Mouse (Mus musculus) cerebellum, postnatal 14 days (tissue): ENCODE results near the gene Styx.
A peak's percentile ranks its signal among the peaks of the same experiment; 100 is the strongest.

Source experiments
- DNase-seq, 2 experiments: peaks; one replicate each; pipeline ENCODE4 v3.0.0; 2021; ENCODE audit warnings: mixed read lengths in 2 of 2

Gene Styx

DNA sequence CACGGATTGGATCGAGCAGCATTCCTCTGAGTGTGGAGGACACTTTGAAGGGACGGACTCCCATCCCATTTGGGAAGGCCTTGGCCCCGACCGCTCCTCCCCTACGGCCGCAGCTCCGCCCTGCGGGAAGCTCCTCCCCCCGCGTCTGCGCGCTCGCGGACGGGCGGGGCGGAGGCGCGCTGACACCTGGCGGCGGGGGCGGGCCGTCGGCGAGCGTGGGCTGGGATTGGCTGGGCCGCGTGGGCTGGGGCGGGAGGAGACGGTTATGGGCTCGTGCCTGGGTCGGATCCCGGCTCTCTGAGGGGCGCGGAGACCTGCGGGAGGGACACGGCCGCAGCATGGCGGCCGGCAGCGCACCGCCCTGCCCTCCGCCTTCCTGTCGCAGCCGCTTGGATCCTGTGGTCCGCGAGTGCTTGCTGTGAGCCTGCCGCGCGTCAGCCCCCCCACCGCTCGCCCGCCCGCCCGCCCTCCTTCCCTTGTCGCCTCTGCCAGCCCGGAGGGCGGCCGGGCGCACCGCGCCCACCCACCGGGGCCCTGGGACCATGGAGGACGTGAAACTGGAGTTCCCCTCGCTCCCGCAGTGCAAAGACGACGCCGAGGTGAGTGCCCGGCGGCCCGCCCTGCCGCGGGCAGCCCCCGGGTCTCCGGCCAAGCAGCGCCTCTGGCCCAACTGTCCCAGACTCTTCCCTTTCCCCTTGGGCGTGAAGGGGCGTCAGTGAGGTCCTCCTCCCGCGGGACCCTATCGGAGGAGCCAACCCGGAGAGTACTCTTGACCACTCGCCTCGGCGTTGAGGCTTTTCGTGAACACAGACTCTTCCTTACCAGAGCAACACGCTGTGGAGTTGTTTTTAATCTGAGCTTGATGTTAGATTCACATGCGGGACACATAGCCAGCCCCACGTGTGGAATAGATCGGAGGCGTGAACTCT lies at the start of gene Styx:
TSS of gene Styx (plus strand) at position 163 of the 929 bp plus-strand sequence.
- peak; percentile 97 for DNase-seq

DNA sequence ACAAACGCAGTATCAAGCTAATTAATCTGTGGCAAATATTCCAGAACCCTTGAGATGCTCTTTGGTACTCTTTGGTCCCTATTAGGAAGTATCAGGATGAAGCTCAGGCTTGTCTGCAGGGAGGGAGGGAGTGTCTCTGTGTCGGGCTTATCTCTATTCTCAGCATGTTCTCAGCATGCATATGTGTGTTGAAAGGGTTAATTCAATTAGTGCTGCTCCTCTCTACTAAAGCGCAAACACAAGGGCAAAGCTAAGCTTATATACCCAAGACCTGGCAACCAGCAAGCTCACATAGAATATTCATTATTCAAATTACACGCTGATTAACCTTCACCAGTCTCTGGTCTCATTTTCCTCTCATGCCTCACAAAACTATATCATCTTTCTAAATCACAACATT lies 47.0 kb upstream of the Styx start:
- DNase-seq: no peak

DNA sequence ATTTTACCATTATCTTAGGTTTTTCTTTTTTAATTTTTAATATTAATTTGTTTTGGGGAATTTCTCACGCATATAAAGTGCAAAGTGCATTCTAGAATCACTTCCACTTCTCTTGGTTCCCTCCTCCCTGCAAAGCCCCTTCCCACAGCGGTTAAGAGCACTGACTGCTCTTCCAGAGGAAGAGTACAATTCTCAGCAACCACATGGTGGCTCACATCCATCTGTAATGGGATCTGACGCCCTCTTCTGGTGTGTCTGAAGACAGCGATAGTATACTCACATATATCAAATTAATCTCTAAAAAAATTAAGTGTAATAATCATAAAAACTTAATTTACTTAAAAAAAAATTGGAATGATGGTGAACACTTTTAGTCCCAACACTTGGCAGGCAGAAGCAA lies 46.5 kb upstream of the Styx start:
- DNase-seq: no peak

DNA sequence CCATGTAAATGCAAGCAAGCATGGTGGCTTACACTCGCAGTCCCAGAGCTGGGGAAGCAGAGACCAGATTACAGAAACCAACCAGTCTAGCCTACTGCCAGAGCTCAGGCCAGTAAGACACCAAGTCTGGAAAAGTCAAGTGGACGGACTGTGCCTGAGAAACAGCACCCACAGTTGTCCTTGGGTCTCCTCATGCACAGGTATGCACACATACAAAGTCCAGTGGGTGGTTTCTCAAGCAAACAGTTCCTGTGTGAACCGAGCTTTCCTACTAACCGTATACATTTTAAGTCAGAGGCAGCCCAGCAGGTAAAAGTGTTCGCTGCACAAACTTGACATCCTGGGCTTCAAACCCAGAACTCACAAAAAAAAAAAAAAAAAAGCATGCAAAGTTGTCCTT lies 45.0 kb upstream of the Styx start:
- no peak for DNase-seq

DNA sequence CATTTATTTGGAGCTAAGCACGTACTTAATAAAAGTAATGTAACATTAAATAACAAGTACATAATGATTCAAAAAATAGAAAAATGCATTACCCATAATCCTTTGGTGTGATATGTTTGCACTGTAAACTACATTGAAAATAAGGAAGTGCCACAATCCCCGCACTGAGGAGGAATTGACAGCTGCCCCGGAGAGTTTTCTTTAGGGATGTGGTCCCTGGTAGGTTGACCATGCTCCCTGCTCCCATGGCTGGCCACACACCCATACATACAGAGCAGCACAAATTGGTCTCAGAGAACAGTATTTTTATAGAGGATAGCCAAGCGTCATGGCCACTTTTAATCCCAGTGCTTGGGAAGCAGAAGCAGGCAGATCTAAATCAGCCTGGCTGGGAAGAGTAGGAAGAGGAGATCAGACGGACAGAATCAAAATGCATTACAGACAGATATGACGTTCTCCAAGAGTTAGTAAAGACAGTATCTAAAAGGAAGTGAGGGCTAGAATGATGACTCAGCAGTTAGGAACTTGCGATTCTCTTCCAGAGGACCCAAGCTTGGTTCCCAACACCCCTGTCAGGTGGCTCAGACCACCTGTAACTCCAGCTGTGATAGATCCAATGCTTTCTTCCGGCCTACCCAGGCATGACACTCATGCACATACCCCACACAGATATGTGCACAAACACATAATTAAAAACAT lies 43.1 kb upstream of the Styx start:
- no peak for DNase-seq

DNA sequence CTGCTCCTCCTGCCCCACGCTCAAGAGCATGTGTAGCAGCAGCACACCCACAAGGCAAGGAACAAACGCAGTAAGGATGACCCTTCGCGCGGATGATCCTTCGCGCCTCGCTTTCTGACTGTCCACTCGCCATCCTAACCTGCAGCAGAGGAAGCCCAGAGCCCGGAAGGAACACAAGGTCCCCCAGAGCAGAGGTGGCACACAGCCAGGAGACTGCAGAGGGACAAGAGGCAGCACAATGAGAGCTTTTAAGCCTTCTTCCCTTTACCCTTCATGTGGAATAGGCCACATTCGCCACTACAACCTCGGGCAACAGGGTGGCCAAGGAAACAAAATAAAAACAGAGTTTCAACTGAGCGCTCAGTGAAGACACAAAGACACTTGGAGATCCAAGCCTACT lies 41.2 kb upstream of the Styx start:
- peak; percentile 45 to 60 for DNase-seq

DNA sequence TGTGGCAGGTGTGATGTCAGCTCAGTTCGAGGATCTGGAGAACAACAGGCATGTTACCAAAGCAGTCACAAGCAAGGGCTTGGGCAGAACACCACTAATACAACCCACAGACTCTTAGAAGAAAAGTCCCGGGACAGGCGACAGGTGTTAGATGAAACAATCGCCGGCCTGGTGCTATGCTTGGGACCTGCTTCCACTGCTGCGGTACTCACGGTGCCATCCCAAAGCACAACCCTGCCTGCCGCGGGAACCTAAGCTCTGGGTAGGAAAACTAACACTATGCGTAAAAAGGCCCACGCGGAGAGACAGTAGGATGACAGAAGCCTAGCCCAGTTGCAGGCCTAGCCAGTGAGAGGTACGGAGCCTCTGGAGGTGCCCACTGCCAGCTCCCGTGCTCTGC lies 40.8 kb upstream of the Styx start:
- no peak for DNase-seq

DNA sequence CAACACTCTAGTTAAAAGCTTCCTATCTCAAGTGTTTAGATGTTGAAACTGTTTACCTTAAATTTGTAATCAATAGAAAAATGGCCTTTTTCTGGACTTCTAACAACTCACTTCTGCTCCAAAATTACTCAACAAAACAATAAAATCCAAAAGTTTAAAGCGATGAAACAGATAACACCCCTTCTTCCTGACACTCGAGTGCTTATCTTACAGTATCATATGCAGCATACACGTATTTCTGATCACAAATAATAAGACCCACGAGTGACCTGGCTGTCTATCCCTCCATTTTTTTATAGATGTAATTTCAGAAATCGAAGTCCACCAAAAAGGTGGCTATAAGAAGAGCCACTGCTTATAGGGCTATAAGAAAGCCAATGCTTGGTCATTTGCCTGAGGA lies 34.0 kb upstream of the Styx start:
- DNase-seq: no peak

DNA sequence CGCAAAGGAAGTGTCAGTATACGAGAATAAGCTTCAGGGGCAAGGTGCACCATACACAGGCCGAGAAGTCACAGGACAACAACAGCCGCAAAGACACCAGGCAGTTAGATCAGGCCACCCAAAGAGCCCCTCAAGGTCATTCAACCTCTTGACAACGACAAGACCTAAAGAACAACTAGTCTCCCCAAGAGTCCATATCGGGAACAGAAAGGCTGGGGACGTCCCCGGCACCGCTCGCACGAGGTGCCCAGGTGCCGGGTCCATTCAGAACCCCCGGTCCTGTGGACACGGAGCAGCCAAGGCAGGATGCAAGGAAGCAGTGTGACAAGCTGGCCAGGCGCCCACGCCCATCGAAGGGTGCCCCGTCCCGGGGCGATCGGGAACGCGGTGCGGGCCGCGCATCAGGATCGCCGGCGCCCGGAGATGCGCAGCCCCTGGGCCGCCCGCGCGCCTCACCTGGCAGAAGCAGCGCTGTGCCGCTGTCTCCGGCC lies 32.9 kb upstream of the Styx start:
- DNase-seq: peak in 1 of 2 experiments; percentile 72

DNA sequence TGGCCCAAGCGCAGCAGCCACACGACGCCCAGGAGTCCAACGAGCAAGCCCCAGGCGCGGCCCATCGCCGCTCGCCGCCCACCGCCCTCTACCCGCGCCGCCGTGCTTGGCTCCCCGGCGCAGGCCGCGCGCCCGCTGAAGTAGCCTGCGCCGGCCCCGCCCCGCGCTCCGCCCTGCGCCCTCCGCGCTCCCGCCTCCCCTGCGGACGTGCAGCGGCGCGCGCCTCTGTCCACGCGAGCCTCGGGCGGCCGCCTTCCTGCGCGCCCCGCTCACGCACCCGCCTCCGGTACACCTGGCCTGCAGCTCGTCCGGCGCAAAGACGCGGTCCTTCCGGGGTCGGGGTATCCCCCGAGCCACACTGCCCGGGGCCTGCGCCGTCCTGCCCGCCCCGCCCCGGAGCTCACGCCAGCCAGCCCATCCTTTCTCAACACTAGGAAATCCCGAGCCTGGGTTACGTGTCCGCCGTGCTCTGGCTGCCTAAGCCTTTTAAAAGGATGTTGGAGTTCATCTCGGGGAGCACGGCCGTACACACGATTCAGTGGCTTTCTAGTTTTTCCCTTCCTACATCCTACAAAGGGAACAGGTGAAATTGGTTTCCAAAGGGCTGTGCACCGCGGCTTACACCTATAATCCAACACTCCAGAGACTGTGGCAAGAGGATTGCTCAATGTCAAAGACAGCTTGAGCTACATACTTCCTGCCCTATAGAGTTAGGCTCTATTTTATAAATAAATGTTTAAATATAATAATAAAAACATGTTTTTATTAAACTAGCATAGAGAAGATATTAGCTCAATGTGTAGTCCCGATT lies 32.3 kb upstream of the Styx start, which contains the start of gene Ero1l:
TSS of gene Ero1l (minus strand) at position 346 of the 811 bp plus-strand sequence.
- peak; percentile 85 to 92 for DNase-seq

DNA sequence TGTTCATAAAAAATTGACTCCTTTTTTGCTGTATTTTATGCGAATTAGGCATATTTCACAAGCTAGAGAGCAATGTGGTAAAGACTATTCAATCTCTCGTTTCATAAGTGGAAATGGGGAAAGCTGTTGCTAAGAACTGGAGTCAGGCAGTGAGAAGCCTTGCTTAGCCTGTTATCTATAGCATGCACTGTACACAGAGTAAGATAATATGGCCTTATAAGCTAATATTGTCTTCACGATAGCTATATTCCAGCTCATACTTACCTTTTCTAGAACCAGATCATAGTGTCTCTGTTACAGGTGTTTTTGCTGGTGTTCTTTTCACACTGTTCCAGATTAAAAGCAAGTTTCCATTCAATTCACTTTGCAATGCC lies 31.7 kb upstream of the Styx start:
- DNase-seq: no peak

DNA sequence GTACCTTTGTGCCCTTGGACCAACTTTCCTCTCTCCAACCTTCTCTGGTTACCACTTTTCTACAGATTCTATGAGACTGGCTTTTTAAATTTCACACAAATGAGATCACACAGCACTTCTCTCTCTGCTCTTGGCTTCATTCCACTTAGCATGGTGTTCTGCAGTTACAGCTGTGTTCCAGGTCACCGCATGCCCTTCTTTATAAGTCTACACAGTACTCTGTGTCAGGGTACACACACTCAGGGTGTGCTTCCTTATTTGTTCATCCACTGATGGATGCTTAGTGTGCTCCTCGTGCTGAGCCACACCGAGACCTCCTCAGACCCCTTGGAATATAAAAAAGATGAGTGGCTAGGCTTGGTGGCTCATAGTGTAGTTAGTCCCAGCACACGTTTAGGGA lies 30.8 kb upstream of the Styx start:
- no peak for DNase-seq

DNA sequence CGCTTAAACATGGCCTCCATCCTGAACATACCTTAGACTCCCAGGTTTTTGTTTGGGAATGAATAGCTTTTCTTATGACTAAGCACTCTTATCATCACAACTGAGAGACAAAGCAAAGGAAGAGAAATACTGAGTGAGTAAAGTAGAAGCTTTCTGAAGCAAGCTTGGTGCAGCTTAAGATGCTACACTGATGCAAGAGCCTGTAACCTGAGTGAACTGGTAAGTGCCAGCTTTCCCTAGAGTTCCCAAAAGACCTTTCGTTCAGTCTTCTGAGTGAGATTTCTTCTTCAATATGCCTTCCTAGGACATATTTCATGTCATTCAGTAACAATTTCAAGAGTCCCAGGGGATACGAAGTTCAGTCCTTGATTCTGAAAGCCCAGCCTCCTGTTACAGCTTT lies 29.8 kb upstream of the Styx start:
- DNase-seq: no peak

DNA sequence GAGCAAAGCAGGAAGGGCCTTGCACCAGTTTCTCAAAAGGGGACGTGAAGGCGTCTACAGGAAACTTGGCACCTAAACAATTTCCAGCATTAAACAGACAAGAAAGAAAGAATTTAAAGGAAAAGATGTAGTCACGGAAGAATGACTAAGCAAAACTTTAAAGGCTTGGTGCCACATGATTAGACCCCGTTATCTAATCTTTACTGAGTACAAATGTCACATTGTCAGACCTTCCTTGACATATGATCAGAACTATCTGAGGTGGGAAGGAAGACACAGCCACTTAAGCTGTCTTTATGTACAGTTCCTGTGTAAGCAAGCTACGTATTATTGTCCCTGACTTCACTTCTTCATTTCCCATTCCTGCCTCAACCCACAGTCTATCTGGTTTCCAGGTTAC lies 29.3 kb upstream of the Styx start:
- DNase-seq: no peak

DNA sequence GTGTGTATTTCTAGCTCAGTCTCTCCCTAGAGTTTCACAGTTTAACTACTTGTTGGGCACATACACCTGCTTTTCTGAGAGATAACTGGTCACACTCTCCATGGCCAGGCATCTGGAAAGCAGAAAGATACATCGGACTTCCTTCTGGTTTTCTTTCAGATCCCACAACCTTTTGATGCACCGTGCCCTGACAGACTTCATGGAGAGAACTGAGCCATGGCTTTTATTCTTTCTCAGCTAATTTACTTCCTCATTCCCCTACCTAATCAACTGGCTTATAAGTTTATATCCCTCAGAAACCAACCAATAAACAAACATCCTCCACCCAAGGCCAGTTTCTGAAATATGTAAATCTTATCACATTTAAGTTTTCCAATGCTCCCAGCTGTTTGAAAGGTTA lies 28.4 kb upstream of the Styx start:
- no peak for DNase-seq

DNA sequence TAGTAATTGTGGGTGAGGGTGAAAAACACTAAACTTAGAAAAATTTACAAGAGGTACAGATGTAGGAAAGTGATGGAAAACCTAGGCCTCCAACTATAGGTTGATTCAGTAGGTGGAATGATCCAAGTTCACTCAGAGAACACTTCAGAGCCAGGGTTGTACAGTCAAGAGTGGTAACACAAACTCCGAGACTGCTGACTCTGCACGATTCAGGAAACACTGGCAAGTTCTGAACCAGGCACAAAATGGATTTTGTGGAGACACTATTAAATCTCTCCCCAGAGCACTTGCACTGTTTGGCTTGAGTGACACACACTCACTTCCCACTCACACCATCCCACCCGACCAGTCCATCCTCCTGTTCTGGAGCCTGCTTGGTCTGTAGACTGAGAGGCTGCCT lies 27.6 kb upstream of the Styx start:
- no peak for DNase-seq

DNA sequence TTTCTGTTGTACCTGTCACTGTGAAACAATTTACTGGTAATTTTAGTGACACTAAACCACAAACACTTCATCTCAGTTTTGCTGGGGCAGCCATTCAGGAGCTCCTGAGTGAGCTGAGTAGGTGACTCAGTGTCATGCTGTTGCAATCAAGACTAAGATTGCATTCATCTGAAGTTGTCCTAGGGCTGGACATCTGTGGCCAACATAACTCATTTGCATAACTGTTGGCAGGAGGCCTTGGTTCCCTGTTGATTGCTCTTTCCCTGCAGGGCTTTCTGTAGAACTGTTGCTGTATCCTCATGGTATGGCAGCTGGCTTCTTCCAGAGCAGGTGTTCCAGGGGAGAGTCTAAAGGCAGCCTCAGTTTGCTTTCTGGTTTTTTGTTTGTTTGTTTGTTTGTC lies 25.4 kb upstream of the Styx start:
- DNase-seq: peak; percentile 25 to 47

DNA sequence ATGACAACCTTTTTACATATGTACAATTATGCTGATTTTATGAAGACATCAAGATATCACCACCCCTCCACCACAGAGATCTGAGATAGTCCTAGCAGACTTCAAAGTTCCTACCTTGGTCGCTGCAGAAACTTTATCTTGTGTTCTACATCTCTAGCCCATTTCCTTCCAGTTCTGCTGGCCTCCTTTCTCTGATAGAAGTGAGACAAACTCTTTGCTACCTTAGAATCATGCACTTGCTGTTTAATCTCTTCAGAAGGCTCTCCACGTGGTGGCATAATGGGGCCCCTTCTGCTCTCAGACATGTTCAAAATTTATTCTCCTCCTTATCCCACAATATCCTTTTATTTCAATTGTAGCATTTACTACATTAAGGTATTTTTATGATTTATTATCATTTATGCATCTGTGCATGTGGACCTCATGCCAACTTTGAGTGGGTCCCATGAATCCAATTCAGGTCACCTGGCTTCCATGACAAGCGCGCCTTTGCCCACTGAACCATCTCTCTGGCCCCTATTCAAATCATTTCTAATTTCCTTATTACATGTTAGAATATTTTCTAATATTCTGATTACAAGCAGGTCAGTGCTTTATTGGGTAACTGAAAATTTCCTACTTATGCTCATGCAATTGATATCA lies 22.7 kb upstream of the Styx start:
- DNase-seq: no peak

DNA sequence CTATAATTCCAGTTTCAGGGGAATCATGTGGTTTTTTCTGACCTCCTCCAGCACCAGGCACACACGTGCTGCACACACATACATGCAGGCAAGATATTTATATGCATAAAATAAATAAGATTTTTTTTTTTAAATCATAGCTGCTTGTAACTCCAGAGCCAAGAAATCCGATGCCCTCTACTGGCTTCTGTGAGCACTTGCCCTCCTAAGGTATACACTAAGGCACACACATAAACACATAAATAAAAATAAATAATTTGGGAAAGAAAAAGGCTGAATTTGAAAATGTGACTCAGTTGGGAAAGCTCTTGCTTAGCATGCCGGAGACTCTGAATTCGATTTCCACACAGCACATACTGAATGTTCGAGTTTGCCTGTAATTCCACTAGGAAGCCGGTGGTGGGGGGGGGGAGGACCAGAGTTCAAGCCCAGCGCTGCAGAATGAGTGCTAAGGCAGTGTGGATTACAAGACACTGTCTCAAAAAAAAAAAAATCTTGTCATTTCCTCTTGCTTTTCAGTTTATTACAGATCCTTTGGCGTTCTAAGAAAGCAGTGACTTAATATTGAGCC lies 21.8 kb upstream of the Styx start:
- DNase-seq: no peak

DNA sequence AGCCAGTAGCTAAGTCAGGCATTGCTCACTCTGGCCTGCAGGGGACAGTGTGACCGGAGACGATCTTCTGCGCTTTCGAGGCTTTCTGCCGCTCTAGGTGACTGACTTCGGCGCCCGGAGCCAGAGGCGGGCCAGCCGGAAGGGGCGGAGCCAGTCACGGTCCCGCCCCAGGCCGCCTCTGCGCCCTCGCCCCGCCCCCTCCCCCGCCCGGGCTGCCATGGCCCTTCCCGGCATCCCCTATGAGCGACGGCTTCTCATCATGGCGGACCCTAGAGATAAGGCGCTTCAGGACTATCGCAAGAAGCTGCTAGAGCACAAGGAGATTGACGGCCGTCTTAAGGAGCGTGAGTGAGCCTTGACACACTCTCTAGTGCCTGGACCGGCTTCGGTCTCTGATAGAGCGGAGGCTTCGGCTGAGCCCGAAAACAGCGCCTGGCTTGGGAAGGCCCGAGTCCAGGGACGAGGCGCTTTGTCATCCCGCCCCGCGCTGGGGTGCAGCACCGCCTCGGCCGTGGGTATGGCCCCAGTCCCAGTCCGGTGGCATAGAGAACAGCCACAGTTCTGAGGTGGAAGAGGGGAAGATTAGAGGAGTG lies 21.2 kb upstream of the Styx start, which contains the start of gene Psmc6:
TSS of gene Psmc6 (plus strand) at position 200 of the 593 bp plus-strand sequence.
- peak; percentile 94 to 96 for DNase-seq
